Mouse (Mus musculus) mouse trophoblast stem cell (cell line): ENCODE measurements around the gene Fyn.

ENCODE experiments used
- in situ Hi-C, 2 experiments: fragments of 300-500 bp; cut with MseI, MboI; formaldehyde crosslinking; loops; 2 replicates in 1 of 2; 3 replicates in 1 of 2; pipeline ENCODE4 v1.15.1; 2025

The Fyn gene

GRCm38 (mm10) chr10:39379287-39379686 lies 10.6 kb downstream of the Fyn start:
- in situ Hi-C loops: no loop called here

GRCm38 (mm10) chr10:39379721-39380370 lies 11.2 kb downstream of the Fyn start:
- in situ Hi-C loops: no loop called here

- in situ Hi-C loops: no loop called here
Observed at GRCm38 (mm10) chr10:39385259-39385658, 16.6 kb downstream of the Fyn start.

DNA sequence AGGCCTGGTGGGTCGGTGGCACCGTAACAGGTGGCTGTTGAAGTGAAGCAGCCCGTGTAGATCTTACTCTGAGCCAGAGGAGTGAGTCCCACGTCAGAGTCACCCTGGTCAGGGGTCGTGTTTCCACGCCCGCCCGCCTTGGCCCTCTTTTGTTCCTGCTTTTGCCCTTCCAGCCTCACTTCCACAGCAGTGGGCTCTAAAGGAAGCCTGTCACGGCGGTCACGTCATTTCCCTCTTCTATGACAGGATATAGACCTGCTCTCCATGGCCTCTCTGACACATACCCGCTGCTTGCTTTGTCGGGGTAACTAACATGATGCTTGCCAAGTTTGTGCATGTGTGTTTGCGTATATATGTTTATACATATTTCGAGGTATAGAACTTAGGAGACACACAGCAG lies 17.5 kb downstream of the Fyn start:
- in situ Hi-C loops: no loop called here

- in situ Hi-C loops: no loop called here
Observed at GRCm38 (mm10) chr10:39387024-39387423, 18.4 kb downstream of the Fyn start.

DNA sequence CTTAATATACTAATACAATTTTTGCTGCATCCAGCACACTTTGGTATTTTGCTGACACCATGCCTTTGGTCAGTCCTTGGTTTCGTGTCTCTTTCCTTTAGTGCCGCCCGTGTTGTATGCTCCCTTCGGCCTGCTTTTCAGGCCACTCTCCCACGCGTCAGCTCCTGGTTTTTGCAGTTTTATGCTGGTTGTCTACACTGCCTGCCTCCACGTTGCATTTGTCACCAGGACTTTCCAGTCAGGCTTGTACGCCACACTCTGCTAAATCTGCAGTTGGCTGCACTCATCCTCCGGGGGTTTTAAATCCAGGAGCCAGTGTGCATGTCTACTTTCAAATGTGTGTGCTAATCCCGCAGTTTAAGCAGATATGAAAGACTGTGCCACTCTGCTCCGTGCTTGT lies 18.9 kb downstream of the Fyn start:
- in situ Hi-C loops: no loop called here

GRCm38 (mm10) chr10:39388144-39388543 lies 19.5 kb downstream of the Fyn start:
- in situ Hi-C loops: no loop called here

DNA sequence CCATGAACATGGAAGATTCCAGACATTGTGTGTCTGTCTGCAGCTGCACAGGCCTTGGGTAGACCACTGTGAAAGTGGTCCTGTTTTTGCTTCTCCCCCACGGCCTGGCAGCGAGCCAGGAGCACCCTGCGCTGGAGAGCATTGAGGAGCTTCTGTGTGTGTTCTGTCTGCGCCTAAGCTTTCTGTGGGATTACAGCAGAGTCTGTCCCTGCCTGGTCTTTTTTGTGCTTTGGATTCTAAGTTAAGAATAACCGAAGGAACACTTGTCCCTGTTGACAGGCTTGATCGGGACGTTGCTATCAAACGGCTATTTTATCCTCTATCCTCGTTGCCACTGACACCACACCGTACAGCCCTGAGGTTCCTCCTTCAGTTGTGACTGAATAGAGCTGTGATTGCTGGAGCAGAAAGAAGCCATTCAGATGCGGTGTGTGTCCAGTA lies 20.8 kb downstream of the Fyn start:
- in situ Hi-C loops: no loop called here

DNA sequence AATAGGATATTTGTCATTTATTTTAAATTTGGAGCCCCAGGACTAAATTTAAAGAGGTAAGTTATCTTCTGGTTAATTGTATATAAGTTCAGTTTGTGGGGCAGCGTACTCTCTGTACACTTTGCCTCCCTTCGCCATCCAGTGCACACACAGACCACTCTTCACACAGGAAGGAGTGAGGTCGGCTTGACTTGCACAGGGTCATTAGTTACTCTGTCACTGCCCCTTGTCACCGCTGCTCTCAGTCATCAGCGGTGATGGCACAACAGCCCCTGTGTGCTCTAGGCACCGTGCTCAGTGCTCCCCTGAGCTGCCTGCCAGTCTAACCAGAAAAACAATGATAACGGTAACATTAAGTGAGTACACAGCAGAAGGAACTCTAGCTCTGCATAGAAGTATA lies 21.9 kb downstream of the Fyn start:
- in situ Hi-C loops: no loop called here

- in situ Hi-C loops: no loop called here
Observed at GRCm38 (mm10) chr10:39392900-39393483, 24.3 kb downstream of the Fyn start.

DNA sequence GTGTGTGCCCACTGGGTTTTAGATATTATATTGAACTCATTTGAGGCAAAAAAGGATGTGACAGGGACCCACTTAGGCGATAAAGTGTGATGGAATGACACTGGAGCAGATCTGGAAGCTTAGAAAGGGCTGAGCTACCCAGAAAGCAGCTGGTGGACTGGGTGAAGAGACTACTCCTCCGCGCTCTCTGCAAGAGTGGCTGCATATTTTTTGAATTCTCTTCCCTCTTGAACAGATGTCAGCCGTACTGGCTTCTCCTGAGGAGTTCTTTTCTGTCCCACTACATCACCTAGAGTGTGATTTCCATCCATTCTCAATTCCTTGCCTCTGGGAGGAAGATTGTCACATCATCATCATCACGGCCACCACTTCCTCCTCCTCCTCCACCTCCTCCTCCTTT lies 26.9 kb downstream of the Fyn start:
- in situ Hi-C loops: no loop called here

DNA sequence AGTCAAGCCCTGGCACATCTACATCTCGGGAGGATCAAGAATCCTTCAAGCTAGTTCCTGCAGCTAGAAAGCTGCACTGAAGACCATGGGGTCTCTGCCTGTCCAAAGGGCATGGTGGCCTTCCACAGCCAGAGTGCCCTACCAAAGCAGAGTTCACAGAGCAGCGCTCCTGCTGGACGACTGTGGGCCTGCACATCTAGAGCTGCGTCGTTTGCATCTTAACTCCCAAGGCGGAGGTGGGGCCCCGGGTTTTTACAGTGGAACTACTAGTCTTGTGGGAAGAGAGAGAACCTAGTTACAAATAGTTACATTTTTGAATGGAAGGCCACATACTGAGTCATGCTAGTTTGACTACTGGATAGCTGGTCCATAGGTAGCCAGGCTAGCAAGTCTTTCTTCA lies 30.3 kb downstream of the Fyn start:
- in situ Hi-C loops: no loop called here

- in situ Hi-C loops: no loop called here
Observed at GRCm38 (mm10) chr10:39400155-39400554, 31.5 kb downstream of the Fyn start.

- in situ Hi-C loops: no loop called here
Observed at GRCm38 (mm10) chr10:39402487-39402886, 33.8 kb downstream of the Fyn start.

GRCm38 (mm10) chr10:39403706-39404105 lies 35.1 kb downstream of the Fyn start:
- in situ Hi-C loops: no loop called here

DNA sequence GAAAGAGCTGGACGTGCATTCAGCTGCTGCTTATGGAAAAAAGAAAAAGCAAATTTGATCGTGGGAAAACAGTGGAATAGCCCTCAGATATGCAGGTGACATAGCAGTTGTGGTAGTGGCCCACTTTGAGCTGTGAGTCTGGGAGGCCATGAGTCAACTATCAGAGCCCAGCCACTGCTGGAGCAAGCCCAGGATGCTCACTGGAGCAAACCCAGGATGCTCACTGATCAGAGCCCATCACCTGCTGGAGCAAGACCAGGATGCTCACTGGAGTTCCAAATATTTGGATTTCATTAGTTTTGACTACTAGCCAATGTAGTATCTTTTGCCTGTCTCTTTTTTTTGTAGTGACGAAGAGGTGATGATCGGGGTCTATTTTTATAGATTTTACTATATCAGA lies 35.5 kb downstream of the Fyn start:
- in situ Hi-C loops: no loop called here

GRCm38 (mm10) chr10:39405982-39406797 lies 37.5 kb downstream of the Fyn start:
- in situ Hi-C loops: no loop called here

- in situ Hi-C loops: no loop called here
Observed at GRCm38 (mm10) chr10:39406798-39407189, 38.1 kb downstream of the Fyn start.

GRCm38 (mm10) chr10:39407553-39407952 lies 38.9 kb downstream of the Fyn start:
- in situ Hi-C loops: no loop called here

DNA sequence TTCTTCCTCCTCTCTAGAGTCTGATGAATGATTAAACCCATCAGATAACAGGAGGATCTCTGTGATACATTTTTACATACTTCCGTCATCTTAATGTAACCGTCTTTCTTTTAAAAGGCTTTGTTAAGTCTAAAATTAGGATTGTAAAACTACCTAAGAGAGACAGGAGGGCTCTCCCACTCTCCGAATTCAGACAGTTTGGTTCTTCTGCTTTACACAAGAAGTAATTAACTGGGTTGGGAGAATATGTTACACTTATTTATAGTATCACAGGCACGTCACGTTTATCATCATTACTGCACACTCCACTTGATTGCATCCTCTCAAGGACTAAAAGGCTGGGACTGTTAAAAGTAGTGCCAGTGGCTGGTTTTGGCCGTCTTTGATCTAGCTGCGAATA lies 40.9 kb downstream of the Fyn start:
- in situ Hi-C loops: no loop called here

- in situ Hi-C loops: no loop called here
Observed at GRCm38 (mm10) chr10:39410151-39410649, 41.5 kb downstream of the Fyn start.

DNA sequence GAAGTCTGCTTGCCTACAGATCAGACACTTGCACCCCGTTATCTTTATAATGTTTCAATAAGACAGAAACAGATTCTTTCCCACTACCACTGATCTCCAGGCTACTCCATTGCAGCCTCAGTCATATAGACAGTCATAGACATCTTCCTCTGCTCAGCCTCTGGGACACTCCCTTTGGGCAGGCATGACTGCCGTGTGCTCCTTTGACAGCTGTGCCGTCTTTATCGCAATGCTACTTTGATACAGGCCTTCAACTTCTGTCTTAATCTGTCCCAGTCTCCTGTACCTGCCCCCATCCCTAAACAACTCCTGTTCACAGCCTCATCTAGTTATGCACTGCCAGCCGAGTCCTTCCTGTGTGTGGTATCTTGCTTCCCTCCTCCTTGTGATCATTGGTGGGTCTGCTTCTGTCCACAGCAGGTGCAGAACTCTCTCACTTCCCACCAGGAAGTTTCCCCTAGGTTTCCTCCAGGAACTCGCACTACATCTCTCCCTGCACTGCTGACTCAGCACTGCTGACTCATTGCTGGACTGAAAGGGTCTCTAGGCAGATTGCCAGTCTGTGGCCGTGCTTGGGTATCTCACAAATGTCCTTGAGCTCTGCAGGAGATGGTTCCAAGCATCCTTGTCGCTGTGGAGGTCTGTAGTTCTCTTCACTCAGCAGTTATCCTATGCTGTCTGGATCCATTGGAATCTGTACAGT lies 43.4 kb downstream of the Fyn start:
- in situ Hi-C loops: no loop called here
